Mouse (Mus musculus): ENCODE data around the gene Gatb.

Gatb gene

GRCm38 (mm10) chr3:85594452-85594851 is 20.5 kb downstream of the Gatb start:
- no peak for DNase-seq (ENCODE audit: low spot score)

DNA sequence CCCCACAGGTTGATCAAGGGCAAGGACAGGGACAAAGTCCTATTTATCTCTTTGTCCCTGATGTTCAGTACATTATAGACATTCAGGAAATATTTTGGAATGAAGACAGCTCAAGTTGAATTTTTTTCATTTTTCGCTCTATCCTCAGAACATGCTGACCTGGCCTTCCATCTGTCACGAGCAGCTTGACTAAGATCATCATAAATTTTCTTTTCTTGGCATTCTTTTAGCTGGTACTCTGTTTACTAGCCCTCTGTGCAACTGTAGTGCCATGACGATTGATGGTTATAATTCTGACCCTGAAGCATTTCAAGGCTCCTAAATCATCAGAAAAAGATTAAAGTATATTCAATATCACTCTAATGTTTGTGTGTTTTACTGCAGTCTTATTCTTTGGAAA is 25.6 kb downstream of the Gatb start:
- DNase-seq (ENCODE audit: low spot score) = no peak

GRCm38 (mm10) chr3:85601841-85602305 is 28.0 kb downstream of the Gatb start:
- DNase-seq (ENCODE audit: low spot score) = no peak

- DNase-seq (ENCODE audit: low spot score) = no peak
Measured at GRCm38 (mm10) chr3:85603811-85604210, 29.9 kb downstream of the Gatb start.

DNA sequence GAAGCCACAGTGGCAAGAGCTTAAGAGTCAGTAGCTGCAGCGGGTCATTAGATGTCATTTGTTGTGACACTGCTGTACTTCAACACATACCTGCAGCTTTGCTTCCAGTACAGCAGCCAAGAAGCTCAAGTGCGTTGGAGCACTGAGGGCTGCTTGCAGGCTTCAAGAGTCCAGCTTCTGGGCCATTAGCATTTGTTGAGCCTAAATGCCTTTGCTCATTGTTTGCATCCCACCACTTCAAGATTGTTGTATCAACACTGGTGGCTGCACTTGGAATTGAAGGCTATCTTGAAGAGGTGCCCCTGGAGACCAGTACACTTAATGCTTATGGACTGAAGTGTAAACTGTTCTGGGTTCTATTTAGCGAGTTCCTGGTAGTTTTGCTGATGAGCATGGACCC is 33.0 kb downstream of the Gatb start:
- DNase-seq (ENCODE audit: low spot score) = no peak

DNA sequence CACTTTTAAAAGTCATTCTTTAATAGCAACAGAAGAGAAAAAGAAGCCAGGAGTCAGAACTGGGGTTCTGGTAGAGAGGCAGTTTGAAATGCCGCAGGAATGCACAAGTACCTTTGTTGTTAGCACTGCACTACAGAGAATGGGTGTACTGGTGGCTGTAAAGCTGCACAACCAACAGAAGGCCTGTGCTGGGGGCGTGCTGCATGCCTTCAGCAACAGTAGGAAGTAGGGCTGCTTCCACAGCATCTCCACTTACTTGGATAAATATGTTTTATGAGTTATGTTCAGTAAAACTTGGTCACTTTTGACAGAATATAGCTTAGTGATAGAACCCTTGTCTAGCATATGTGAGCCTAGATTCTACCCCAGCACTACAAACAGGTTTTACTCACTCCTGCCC is 33.8 kb downstream of the Gatb start:
- no peak for DNase-seq (ENCODE audit: low spot score)

DNA sequence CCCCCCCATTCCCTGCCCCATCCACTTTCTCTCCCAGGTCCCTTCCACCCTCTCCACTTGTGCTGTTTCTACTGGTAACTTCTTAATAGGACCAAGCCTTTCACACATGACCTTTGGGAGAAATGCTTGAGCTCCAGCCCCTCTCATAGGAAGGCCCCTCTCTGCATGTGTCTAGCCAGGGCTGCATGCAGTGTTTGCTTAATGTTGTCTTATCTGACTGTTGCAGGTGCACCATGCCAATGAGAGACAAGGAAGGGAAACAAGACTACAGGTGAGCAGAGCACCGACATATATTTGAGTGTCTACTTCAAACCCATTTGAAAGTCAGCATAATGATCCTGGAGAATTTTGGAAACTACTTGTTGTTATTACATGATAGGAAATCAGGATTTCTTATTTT is 42.5 kb downstream of the Gatb start:
- no peak for DNase-seq (ENCODE audit: low spot score)

GRCm38 (mm10) chr3:85618885-85619284 is 45.0 kb downstream of the Gatb start:
- no peak for DNase-seq (ENCODE audit: low spot score)

DNA sequence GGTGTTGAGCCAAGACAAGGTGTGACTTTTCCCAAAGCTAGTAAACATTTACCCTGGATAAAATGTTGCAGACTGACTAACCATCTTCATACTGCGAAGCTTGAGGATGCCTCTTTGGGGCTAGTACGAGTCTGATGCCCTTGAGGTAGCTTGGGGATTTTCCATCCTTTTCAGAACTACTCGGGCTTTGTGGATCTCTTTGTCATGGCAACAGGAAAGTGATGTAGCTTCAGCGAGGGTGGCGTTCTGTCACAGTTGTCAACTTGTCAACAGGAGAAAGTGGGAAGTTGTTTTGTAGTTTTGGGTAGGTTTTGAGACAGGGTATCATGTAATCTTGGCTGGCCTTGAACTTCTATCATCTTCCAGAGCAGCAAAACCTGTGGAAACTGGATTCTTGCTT is 45.4 kb downstream of the Gatb start:
- no peak for DNase-seq (ENCODE audit: low spot score)

GRCm38 (mm10) chr3:85619751-85620150 is 45.8 kb downstream of the Gatb start:
- no peak for DNase-seq (ENCODE audit: low spot score)

DNA sequence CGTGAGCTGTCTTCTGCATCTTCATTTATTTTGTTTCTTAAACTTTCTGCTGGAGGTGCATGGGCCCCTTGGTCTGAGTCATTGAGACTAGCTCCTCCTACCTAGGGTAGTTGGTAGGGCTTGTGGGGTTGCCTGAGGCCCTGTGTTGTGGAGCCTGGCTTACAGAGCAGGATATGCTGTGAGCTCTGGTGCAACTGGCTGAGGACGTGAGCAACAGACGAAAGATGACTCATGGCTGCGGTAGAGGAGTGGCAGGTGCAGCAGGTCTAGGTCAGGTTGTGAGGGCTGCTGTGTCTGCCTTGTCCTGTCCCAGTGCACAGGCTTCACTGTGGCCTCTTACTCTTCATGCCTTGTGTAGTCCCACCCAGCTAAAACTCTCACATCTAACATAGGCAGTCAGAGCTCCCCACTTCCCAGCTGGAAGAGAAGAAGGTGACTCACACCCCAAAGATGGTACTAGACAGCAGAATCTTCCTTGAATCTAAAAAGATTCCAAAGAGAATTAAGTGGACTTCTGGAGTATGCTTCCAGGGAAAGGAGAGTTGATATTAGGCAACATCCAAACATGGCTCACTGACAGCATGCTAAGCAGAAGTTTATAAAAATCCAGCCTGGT is 56.1 kb downstream of the Gatb start:
- no peak for DNase-seq (ENCODE audit: low spot score)

DNA sequence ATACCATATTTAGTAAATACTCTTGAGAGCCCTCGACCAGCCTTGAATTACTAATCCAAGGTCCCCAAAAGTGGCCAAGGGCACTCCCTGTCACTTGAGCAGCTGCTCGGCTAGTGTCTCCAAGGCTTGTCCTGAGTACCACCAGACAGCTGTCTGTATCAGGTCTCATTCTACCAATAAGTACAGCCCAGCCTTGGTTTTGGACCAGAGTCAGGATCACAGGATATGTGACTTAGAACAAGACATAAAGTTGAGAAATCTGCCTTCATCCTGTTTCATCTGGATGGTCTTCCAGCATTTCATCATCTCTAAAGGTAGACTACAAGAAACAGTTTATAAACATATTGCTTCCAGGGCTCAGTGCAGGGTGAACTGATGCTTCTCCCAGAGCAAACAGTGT is 59.8 kb downstream of the Gatb start:
- no peak for DNase-seq (ENCODE audit: low spot score)

- no peak for DNase-seq (ENCODE audit: low spot score)
Measured at GRCm38 (mm10) chr3:85634389-85635125, 60.6 kb downstream of the Gatb start.

DNA sequence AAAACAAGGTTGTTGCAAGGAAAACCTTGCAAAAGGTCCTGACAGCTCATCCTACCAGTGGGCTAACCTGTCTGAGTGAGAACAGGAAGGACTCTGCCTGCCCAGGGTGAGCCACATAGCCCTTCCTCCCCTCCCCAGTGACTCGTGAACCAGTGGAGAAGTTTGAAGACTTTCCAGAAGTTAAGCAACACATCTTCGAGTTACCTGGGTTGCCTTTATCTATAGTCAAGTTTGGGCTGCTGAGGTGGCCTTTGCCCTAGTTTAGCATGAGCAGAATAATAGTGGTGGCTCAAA is 61.2 kb downstream of the Gatb start:
- DNase-seq (ENCODE audit: low spot score) = no peak

DNA sequence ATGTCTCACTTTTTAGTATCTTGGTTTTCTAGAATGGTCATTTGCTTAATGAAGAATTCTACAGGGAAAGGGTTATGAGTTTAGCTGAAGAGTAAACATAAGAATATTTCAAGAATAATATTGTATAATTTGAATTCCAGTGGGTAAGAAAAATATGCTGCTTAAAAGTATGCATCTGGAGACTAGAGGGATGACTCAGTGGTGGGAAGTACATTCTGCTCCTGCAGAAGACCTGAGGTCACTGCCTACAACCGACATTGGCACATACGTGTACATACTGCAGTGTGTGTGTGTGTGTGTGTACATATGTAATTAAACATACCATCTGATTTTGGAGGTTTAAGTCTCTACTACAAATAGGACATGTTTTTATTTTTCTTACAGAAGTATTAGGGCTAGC is 61.7 kb downstream of the Gatb start:
- no peak for DNase-seq (ENCODE audit: low spot score)

DNA sequence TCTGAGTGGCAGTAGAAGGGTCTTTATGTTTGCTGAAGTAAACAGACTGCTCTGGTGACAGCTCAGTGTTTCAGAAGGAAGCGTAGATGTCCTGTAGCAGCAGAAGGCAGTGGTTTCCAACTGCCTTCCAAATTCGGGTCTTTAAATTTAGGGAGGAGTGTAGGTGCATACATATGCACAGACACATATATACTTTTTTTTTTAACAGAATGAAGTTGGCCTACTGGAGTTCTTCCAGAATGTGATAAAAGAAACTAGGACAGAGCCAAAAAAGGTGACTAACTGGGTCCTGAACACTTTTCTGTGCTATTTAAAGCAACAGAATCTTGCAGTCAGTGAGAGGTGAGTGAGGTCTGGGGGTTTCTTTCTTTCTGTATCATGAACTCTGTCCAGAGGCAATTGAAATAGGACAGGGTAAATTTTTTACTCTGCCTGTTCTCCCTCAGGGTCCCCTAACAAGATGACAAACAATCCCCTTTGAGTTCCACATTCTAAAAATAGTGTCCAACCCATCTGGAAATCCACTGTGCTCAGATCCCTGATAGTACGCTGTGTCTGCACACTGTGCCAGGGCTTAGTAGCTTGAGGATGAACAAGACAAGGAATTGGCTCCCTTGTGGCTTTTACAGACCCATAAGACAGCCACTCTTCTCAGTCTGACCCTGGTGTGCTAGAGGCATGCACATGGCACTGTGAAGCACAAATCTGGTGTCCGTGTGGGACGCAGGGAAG is 63.0 kb downstream of the Gatb start:
- DNase-seq (ENCODE audit: low spot score) = no peak

DNA sequence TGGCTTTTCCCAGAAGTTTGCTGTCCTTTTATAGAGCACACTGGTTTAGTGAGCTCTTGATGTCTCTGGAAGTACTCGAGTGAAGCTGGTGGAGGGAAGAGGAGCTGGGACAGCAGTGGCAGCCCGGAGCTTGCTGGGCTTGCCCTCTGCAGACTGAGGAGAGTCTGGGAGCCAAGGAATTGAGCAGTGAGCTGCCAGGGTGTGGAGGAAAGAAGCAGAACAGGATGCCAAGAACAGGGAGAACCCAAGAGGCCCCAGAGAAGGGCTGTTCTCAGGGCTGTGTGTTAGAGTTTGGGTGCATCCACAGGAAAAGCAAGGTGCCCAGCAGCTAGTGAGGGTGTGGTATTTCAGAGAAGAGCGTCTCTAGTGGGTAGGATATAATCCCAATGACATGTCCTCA is 67.8 kb downstream of the Gatb start:
- no peak for DNase-seq (ENCODE audit: low spot score)

GRCm38 (mm10) chr3:85644814-85645213 is 70.9 kb downstream of the Gatb start:
- no peak for DNase-seq (ENCODE audit: low spot score)

- DNase-seq (ENCODE audit: low spot score) = no peak
Measured at GRCm38 (mm10) chr3:85645517-85646004, 71.6 kb downstream of the Gatb start.

GRCm38 (mm10) chr3:85649176-85649575 is 75.3 kb downstream of the Gatb start:
- DNase-seq (ENCODE audit: low spot score) = no peak

DNA sequence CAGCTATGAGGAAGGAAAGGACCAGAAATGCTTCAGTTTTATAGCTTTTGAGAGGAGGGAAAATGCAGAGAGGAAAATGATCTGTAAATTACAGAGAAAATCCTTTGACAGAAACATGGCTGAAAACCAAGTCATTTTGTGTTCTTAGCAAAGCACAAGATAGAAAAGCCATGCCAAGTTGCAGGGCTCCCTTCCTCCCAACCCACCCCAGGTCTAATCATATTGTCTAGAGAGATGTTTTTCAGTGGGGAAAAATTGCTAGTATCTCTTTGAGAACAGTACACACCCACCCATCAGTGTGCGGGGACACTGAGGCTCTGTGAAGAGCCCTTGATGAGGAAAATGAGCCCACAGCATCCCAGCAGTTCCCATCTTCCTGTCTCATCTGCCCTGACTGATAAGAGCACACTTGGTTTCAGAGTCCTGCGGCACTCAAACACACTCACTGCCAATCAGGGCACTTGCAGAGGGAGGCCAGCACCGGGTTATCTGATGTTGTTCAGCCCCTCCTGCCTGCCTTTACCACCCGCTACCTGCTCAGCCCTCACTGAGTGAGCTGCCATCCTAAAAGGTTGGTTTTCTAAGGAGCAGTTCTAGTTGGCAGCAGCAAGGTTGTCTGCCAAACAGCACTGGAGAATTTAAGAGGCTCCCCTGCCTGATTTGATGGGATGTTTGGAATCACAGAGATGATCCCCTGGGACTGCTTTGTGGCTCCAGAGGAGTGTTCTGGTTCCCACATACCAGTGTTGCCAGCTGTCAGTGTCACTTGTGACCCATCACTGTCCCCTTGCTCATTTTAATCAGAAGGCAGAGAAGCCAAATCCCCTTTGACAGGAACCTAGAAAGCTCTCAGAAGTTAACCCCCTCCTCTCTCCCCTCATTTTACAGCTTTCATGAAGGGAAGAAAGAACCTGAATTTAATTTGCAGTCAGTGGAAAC is 79.1 kb downstream of the Gatb start:
- no peak for DNase-seq (ENCODE audit: low spot score)

- no peak for DNase-seq (ENCODE audit: low spot score)
Measured at GRCm38 (mm10) chr3:85655538-85655937, 81.6 kb downstream of the Gatb start.

Data from urinary bladder, postnatal 10 days (tissue).